Mouse (Mus musculus): Measurements from ENCODE around the gene 4930442H23Rik.

DNA sequence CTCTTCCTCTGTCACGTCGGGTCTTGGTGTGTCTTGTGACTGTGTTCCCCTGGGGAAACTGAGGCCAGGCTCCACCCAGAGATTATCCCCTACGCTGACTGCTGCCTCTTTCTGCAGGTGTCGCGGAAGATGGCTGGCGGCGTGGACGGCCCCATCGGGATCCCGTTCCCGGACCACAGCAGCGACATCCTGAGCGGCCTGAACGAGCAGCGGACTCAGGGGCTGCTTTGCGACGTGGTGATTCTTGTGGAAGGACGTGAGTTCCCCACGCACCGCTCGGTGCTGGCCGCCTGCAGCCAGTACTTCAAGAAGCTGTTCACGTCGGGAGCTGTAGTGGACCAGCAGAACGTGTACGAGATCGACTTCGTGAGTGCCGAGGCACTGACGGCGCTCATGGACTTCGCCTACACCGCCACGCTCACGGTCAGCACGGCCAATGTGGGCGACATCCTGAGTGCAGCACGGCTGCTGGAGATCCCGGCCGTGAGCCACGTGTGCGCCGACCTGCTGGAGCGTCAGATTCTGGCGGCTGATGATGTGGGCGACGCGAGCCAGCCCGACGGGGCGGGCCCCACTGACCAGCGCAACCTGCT is 39.7 kb downstream of the 4930442H23Rik start:
- no peak for TF ChIP-seq EP300 (IDR thresholded peaks at IDR 0.05; ENCODE audit: low read depth)
- no peak for TF ChIP-seq CTCF (IDR thresholded peaks at IDR 0.05; ENCODE audit: low read depth)

Data from liver, postnatal 0 days (tissue).